Mouse (Mus musculus): ENCODE data around the gene Upf2.

- TF ChIP-seq CTCF (IDR thresholded peaks at IDR 0.05; ENCODE audit: extremely low read depth, insufficient read length, insufficient replicate concordance, low read depth, low read length) (no peak), POLR2A (IDR thresholded peaks at IDR 0.05; ENCODE audit: low read depth, low read length) (no peak)
Measured at GRCm38 (mm10) chr2:5931938-5932337, 19.3 kb upstream of the Upf2 start.

All from small intestine, adult 2 months (tissue).